Mouse (Mus musculus) forebrain, embryonic 15.5 days (tissue): Measurements from ENCODE around the gene Dhx15. TPM values are rescaled to one million over a fixed set of nuclear protein-coding genes. Genes with fewer than 3 reads are reported as not detected.

Source experiments
- ATAC-seq: fragments of 200-750 bp; cut with Nextera tagmentation; replicated peaks from 2 replicates; pipeline ENCODE4 v1.8.0; 2017; ENCODE audit warnings: mild to moderate bottlenecking, moderate TSS enrichment, moderate library complexity
- H3K27ac ChIP-seq: fragments of 300-500 bp; sonication (generic); replicated peaks from 2 replicates; pipeline ENCODE4 v1.5.1; 2015; ENCODE audit warnings: mild to moderate bottlenecking, inconsistent platforms
- H3K27me3 ChIP-seq: fragments of 300-500 bp; sonication (generic); 2 replicates; pipeline ENCODE4 v1.6.1; 2015; ENCODE audit warnings: inconsistent platforms
- H3K36me3 ChIP-seq: fragments of 300-500 bp; sonication (generic); 2 replicates; pipeline ENCODE4 v1.6.1; 2015; ENCODE audit warnings: mild to moderate bottlenecking, inconsistent platforms
- H3K4me1 ChIP-seq: fragments of 300-500 bp; sonication (generic); 2 replicates; pipeline ENCODE4 v1.6.1; 2015; ENCODE audit warnings: inconsistent platforms
- H3K4me2 ChIP-seq: fragments of 300-500 bp; sonication (generic); replicated peaks from 2 replicates; pipeline ENCODE4 v1.6.1; 2015; ENCODE audit warnings: mild to moderate bottlenecking, inconsistent platforms
- H3K4me3 ChIP-seq: fragments of 300-500 bp; sonication (generic); 2 replicates; pipeline ENCODE4 v1.5.1; 2015; ENCODE audit warnings: mild to moderate bottlenecking, inconsistent platforms
- H3K9ac ChIP-seq: fragments of 300-500 bp; sonication (generic); replicated peaks from 2 replicates; pipeline ENCODE4 v1.6.1; 2015; ENCODE audit warnings: mild to moderate bottlenecking, inconsistent platforms
- H3K9me3 ChIP-seq: fragments of 300-500 bp; sonication (generic); 2 replicates; pipeline ENCODE4 v1.6.1; 2016; ENCODE audit warnings: inconsistent platforms
- WGBS: fragments of 180-500 bp; shearing (Covaris S2); methylation state at CpG from one replicate; pipeline ENCODE4 v1.1.7; 2015; ENCODE audit warnings: mixed read lengths; 5-methylcytosine and 5-hydroxymethylcytosine counted together
- polyA plus RNA-seq: library from polyadenylated mRNA; unstranded; fragments of >200 nt; fragmentation: Nextera tagmentation; extraction: Ambion mirVana; gene quantifications from 2 replicates; pipeline ENCODE4 v1.2.1, GENCODE M21; 2015

Gene Dhx15
- polyA plus RNA-seq, 1 experiment from 2014 or later = 171 TPM

- Histone ChIP-seq H3K4me1 (peaks cover 10% of the 10 kb centered on the region), H3K36me3 (no peaks in the 10 kb centered on the region), H3K9me3 (no peaks in the 10 kb centered on the region), H3K4me2 (peak overlapping the region; percentile 9; the same call in 1 of the 2 replicates), H3K4me3 (no peak overlapping the region), H3K9ac (no peak overlapping the region), H3K27me3 (no peaks in the 10 kb centered on the region), H3K27ac (no peak overlapping the region)
- peak; percentile 37; the same call in 1 of the 2 replicates for ATAC-seq
- WGBS = 41% methylated on average over 6 of the region's 6 CpGs
Measured at GRCm38 (mm10) chr5:52218238-52218637, 27.9 kb upstream of the Dhx15 start.

DNA sequence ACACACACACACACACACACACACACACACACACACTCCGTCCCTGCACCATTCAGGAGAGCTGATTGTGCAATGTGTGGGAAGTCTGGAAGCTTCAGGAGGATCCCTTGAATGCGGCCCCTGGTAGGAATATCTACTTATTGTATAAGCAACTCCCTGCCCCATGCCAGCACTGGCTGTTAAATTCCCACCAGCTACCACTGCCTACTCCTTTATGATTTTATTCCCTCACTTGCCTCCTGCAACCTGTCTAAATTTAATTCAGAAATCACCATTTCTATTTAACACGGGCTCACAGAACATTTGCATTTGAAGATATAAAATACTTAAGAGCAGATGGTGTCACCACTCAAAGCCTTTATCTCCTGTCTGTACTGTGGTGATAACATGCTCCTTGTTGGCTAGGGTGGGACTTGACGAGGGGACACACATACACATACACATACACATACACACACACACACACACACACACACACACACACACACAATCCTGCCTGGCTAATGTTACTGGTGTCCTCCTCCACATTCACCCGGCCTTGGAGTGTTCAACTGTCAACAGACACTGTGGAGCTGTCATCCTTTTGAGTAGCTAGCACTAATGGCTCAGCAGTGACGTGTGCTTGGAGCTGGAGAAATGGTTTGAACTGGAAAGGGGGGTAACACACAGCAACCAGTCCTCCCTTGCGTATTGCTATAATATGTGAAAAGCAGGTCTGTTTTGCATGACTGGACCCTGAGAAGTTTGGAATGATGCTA is 23.0 kb upstream of the Dhx15 start:
- H3K9me3 ChIP-seq = no peaks in the 10 kb centered on the region
- WGBS = 72% methylated on average over 7 of the region's 7 CpGs

DNA sequence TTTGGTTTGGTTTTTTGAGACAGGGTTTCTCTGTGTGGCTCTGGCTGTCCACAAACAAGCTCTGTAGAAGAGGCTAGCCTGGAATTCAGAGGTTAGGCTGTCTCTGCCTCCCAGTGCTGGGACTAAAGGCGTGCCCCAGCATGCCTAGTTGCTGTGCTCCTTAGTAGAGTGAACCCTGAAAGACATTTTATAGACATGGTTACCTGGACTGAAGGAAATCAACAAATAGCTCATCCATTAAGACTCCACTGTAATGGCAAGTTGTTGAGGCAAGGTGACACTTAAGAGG is 810 bp upstream of the Dhx15 start:
- peak overlapping the region; percentile 58 for H3K4me2 ChIP-seq
- no peak; the same call in 1 of the 2 replicates for ATAC-seq
- H3K36me3 ChIP-seq = no peaks in the 10 kb centered on the region
- no peaks in the 10 kb centered on the region for H3K9me3 ChIP-seq
- H3K27me3 ChIP-seq = no peaks in the 10 kb centered on the region
- H3K9ac ChIP-seq = no peak overlapping the region
- WGBS = 44% methylated on average over 1 of the region's 1 CpGs
- H3K27ac ChIP-seq = 0 out of 2 replicates have a peak overlapping the region, but pooled peaks have one; percentile 89
- peaks cover 27% of the 10 kb centered on the region for H3K4me1 ChIP-seq
- peak overlapping the region; percentile 78 for H3K4me3 ChIP-seq

More for the DNA sequence above, 23.0 kb upstream of the Dhx15 start:
- H3K9ac ChIP-seq = no peak overlapping the region
- H3K27me3 ChIP-seq = no peaks in the 10 kb centered on the region
- H3K36me3 ChIP-seq = no peaks in the 10 kb centered on the region
- ATAC-seq = 0 out of 2 replicates have a peak, but pooled peaks have one; percentile 19
- peaks cover 6% of the 10 kb centered on the region for H3K4me1 ChIP-seq
- no peak overlapping the region for H3K4me2 ChIP-seq
- no peak overlapping the region for H3K27ac ChIP-seq
- H3K4me3 ChIP-seq = no peak overlapping the region

GRCm38 (mm10) chr5:52189664-52190365 is 499 bp downstream of the Dhx15 start:
- WGBS = under 1% methylated on average over 37 of the region's 63 CpGs
- no peaks in the 10 kb centered on the region for H3K9me3 ChIP-seq
- H3K36me3 ChIP-seq = no peaks in the 10 kb centered on the region
- peak overlapping the region; percentile 77 for H3K9ac ChIP-seq
- H3K4me2 ChIP-seq = peak overlapping the region; percentile 65
- no peaks in the 10 kb centered on the region for H3K27me3 ChIP-seq
- peaks cover 34% of the 10 kb centered on the region for H3K4me1 ChIP-seq
- peak overlapping the region; percentile 78 for H3K4me3 ChIP-seq
- ATAC-seq = peak; percentile 87
- H3K27ac ChIP-seq = peak overlapping the region; percentile 89

DNA sequence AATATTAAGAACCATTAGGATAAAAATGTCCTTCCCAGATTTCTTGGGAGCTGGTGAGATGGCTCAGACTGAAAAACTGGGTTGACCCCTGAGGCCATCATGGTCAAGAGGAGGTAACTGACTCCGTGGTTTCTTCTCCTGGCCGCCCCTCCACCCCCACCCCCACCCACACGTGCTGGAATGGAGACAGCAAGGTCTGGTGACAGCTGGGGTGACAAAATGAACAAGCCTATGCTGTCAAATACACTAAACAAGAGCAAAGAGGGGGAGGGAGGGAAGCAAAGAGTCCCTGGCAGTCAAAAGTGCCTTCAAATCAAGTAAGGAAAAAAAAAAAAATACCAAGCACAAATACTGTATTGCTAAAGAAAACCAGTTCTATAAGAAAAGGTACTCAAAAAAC is 2.1 kb downstream of the Dhx15 start:
- WGBS = 30% methylated on average over 3 of the region's 3 CpGs
- Histone ChIP-seq H3K4me2 (peak overlapping the region; percentile 65), H3K27ac (no peak overlapping the region), H3K9ac (peak overlapping the region; percentile 77; the same call in 1 of the 2 replicates), H3K9me3 (no peaks in the 10 kb centered on the region), H3K4me1 (peaks cover 34% of the 10 kb centered on the region), H3K27me3 (no peaks in the 10 kb centered on the region), H3K36me3 (peaks cover 9% of the 10 kb centered on the region), H3K4me3 (peak overlapping the region; percentile 78)
- no peak for ATAC-seq

DNA sequence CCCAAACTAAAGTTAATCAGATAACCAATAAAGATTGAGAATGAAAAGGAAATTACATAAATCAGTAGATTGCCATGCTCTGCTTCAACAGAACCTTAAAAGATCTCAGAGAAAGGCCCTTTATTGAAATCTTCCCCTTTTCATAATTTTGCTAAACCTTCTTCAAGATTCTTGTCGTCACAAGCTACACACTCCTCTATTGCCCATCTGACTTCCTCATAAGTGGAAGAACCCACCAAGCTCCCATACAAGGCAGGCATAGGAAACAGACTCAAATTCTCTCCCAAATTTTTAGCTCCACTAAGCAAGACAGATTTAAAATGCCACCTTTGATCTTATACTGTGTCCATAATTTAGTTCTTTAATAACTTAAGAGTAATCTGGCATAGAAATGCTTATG is 13.0 kb downstream of the Dhx15 start:
- Histone ChIP-seq H3K9me3 (no peaks in the 10 kb centered on the region), H3K4me1 (0 out of 2 replicates have a peak, but pooled peaks cover 3% of the 10 kb centered on the region), H3K36me3 (0 out of 2 replicates have a peak, but pooled peaks cover 10% of the 10 kb centered on the region), H3K27ac (no peak overlapping the region), H3K27me3 (no peaks in the 10 kb centered on the region), H3K4me3 (no peak overlapping the region), H3K9ac (no peak overlapping the region), H3K4me2 (no peak overlapping the region)
- ATAC-seq = no peak
- 85% methylated on average over 1 of the region's 1 CpGs for WGBS

- Histone ChIP-seq H3K27ac (no peak overlapping the region), H3K27me3 (no peaks in the 10 kb centered on the region), H3K9me3 (no peaks in the 10 kb centered on the region), H3K4me3 (no peak overlapping the region), H3K36me3 (peaks cover 37% of the 10 kb centered on the region), H3K4me2 (no peak overlapping the region), H3K4me1 (no peaks in the 10 kb centered on the region), H3K9ac (no peak overlapping the region)
- 8% methylated on average over 2 of the region's 2 CpGs for WGBS
- no peak for ATAC-seq
Measured at GRCm38 (mm10) chr5:52168468-52168867, 21.8 kb downstream of the Dhx15 start.

DNA sequence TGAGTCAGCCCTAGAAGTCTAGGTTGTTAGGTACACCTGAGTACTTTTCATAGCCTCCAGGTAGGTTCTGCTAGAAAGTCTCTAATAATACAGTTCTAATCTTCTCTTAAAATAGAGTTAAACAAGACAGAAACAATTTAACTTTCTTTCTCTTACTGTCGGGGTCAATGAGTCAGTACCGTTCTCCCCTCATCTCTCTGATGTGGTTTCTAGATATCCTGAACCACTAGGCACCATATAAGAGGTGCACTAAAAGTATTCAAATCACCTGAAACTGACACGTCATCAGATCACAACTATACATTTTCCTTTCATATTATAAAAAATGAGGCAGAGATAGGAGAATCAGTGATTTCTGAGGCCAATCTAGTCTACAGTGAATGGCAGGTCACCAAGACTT is 41.2 kb downstream of the Dhx15 start:
- Histone ChIP-seq H3K4me2 (no peak overlapping the region), H3K9me3 (no peaks in the 10 kb centered on the region), H3K4me3 (no peak overlapping the region), H3K4me1 (no peaks in the 10 kb centered on the region), H3K27ac (no peak overlapping the region), H3K36me3 (peaks cover 20% of the 10 kb centered on the region), H3K27me3 (no peaks in the 10 kb centered on the region), H3K9ac (no peak overlapping the region)
- WGBS = 95% methylated on average over 3 of the region's 3 CpGs
- no peak for ATAC-seq

DNA sequence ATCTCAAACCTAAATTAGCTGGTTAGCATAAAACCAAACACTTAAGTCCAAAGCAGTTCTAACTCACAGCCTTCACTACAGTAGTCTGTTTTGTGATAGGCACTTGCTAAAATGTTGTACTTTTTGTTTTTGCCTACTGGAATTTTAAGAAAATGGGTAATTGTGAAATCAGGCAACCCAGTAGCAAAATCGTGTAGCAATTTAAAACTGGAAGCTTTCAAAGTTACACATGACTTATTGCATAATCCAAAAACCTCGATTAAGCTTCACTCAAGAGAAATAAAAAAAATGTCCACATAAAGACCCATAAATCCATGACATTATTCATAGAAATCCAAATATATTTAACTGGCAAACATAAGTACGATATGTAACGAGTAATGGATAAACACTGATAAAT is 43.2 kb downstream of the Dhx15 start:
- WGBS = 94% methylated on average over 4 of the region's 4 CpGs
- H3K27me3 ChIP-seq = no peaks in the 10 kb centered on the region
- no peak overlapping the region for H3K9ac ChIP-seq
- H3K36me3 ChIP-seq = peaks cover 12% of the 10 kb centered on the region
- H3K4me2 ChIP-seq = no peak overlapping the region
- no peak for ATAC-seq
- no peak overlapping the region for H3K27ac ChIP-seq
- H3K9me3 ChIP-seq = no peaks in the 10 kb centered on the region
- no peaks in the 10 kb centered on the region for H3K4me1 ChIP-seq
- H3K4me3 ChIP-seq = no peak overlapping the region

GRCm38 (mm10) chr5:52145684-52146083 is 44.6 kb downstream of the Dhx15 start:
- Histone ChIP-seq H3K9ac (no peak overlapping the region), H3K9me3 (no peaks in the 10 kb centered on the region), H3K27ac (no peak overlapping the region), H3K4me3 (no peak overlapping the region), H3K4me2 (no peak overlapping the region), H3K4me1 (no peaks in the 10 kb centered on the region), H3K36me3 (peaks cover 6% of the 10 kb centered on the region; the same call in 1 of the 2 replicates), H3K27me3 (no peaks in the 10 kb centered on the region)
- ATAC-seq = no peak
- 93% methylated on average over 6 of the region's 6 CpGs for WGBS

DNA sequence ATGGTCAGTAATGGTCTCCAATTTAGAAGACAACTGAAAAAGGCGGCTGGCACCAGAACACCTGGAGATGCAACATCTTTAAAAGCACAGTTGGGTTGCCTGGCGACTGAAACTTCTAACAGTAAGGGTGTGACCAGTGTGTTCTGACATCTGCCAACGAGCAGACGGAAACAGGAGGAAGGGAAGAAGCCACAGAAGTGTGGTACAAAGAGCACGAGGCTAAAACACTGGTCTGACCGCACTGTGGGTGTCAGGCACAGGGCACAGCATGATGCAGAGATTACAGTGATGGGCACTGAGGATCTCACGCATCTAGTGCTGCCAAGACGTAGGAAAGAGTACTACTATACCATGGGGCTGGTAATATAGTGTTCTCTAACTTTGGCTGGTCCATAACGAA is 48.4 kb downstream of the Dhx15 start:
- ATAC-seq = no peak
- no peaks in the 10 kb centered on the region for H3K9me3 ChIP-seq
- no peak overlapping the region for H3K9ac ChIP-seq
- whole genome bisulfite sequencing = 85% methylated on average over 9 of the region's 9 CpGs
- H3K27ac ChIP-seq = no peak overlapping the region
- no peaks in the 10 kb centered on the region for H3K4me1 ChIP-seq
- H3K36me3 ChIP-seq = 0 out of 2 replicates have a peak, but pooled peaks cover 8% of the 10 kb centered on the region
- no peaks in the 10 kb centered on the region for H3K27me3 ChIP-seq
- no peak overlapping the region for H3K4me3 ChIP-seq
- H3K4me2 ChIP-seq = no peak overlapping the region

DNA sequence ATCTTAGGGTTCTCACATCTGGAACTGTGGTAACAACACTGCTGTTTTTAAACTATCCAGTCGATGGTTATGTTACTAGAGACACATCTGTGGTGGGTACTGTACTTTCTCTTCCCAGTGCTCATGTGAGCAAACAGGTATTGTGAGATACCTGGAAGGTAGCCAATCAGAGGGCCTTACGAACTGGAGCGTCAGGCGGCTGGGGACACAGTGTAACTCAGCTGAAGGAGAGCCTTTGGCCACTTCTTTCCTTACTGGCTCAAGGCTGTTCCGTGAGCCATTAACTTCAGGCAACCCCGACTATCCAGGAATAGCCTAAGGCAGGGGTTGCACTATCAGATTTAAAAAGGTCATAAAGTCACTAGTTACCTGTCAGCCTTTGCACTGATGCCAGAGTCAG is 51.5 kb downstream of the Dhx15 start:
- H3K27me3 ChIP-seq = no peaks in the 10 kb centered on the region
- H3K9me3 ChIP-seq = no peaks in the 10 kb centered on the region
- H3K9ac ChIP-seq = no peak overlapping the region
- 0 out of 2 replicates have a peak, but pooled peaks cover 8% of the 10 kb centered on the region for H3K36me3 ChIP-seq
- H3K27ac ChIP-seq = no peak overlapping the region
- no peak overlapping the region for H3K4me2 ChIP-seq
- ATAC-seq = no peak
- WGBS = 88% methylated on average over 6 of the region's 6 CpGs
- H3K4me3 ChIP-seq = no peak overlapping the region
- no peaks in the 10 kb centered on the region for H3K4me1 ChIP-seq
